Mouse (Mus musculus): Measurements from ENCODE around the gene Btc. TPM values are rescaled to one million over a fixed set of nuclear protein-coding genes. Genes with fewer than 3 reads are reported as not detected.
A peak's percentile ranks its signal among the peaks of the same experiment; 100 is the strongest.

Gene Btc
- polyA plus RNA-seq (2014; fragmentation: Nextera tagmentation; extraction: Ambion mirVana), result 4.1 and 5.0 TPM in 2 replicates

DNA sequence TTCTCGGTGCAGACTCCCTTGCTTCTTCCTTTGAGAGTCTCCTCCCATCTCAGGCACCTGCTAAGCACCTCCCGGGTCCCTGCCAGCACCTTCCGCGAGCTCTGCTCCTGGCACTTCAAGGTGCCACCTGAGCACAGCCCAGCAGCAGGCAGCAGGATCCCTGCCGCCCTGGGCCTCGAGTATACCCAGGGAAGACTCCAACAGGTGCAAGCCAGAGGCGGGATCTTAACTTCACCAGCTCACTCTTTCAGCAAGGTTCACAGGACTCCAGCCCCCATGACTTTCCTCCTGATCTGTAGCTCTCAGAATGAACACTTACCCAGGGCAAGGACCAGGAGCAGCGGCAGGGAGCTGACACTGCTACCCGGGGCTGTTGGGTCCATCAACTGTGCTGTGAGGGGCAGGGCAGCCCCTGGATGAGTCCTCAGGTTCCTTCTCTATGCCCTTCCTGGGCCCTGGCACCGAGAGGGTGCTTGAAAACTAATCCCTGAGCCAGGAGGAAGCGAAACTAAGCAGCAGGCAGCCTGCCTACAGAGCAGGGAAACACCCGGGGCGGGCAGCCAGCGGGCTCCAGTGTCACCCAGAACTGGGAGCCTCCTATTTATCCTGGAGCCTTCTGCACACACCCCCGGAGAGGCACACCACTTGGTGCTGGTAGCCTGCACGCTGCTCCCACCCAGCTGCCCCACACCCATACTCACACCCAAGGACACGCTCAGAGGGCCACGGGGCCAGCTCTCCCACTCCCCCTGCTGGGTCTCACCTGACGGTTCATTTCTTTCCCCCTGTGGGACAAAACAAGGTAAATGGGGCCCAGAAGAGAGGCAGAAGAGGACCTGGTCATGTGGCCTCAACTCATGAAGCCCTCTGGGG, at the start of gene Btc:
TSS of gene Btc (minus strand) at position 656 of the 873 bp plus-strand sequence.
- H3K27ac ChIP-seq (ENCODE audit: low read depth, low read length), result 0 out of 2 replicates have a peak within 1 kb of the TSS, but pooled peaks have one; percentile 7
- peak; percentile 90 for ATAC-seq (ENCODE audit: low FRiP score, low TSS enrichment)
- H3K4me2 ChIP-seq (replicated peaks; ENCODE audit: low read depth, low read length), result peak within 1 kb of the TSS; percentile 76
- no peaks in the 10 kb centered on the region for H3K36me3 ChIP-seq (ENCODE audit: control insufficient read depth, insufficient read depth, low read length)
- H3K9ac ChIP-seq (ENCODE audit: low read depth, low read length), result peak within 1 kb of the TSS; percentile 53; the same call in 1 of the 2 replicates
- no peaks in the 10 kb centered on the region for H3K27me3 ChIP-seq (ENCODE audit: control insufficient read depth, insufficient read depth, low read length)
- H3K4me3 ChIP-seq (ENCODE audit: low read length), result peak within 1 kb of the TSS; percentile 40
- WGBS, result 7% methylated on average over 19 of the region's 19 CpGs
- H3K9me3 ChIP-seq (ENCODE audit: control insufficient read depth, low read length), result no peaks in the 10 kb centered on the region
- 0 out of 2 replicates have a peak, but pooled peaks cover 10% of the 10 kb centered on the region for H3K4me1 ChIP-seq (ENCODE audit: control insufficient read depth, insufficient read depth, low read length)

DNA sequence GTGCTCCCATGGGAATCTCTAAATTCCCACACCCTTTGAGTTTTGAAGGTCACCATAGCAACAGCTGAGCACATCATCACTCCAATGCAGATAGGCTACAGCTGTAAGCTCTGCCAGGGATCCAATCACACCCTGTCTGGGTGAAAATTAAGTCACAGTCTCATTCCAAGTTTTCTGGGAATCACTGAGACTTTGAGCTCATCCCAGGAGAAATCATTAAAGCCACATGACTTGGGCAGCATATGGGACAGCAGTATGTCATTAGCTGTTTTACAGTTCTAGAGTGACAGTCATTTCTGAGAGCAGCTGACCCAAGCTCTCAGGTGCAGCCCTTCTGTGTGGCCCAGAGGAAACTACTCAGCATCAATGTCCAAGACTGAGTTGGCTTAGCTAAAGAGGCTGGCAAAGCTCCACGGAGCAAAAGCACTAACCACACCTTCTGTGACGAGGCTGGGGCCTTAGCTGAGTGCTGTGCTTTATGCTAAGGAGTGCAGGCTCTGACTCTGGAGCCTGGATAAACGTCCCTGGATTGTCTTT, 42.3 kb upstream of the Btc start:
- no peak for ATAC-seq (ENCODE audit: low FRiP score, low TSS enrichment)
- Histone ChIP-seq H3K9ac (ENCODE audit: low read depth, low read length) (no peak overlapping the region), H3K4me2 (replicated peaks; ENCODE audit: low read depth, low read length) (no peak overlapping the region), H3K9me3 (ENCODE audit: control insufficient read depth, low read length) (no peaks in the 10 kb centered on the region), H3K4me3 (ENCODE audit: low read length) (no peak overlapping the region), H3K36me3 (ENCODE audit: control insufficient read depth, insufficient read depth, low read length) (no peaks in the 10 kb centered on the region), H3K27me3 (ENCODE audit: control insufficient read depth, insufficient read depth, low read length) (no peaks in the 10 kb centered on the region), H3K27ac (ENCODE audit: low read depth, low read length) (no peak overlapping the region), H3K4me1 (ENCODE audit: control insufficient read depth, insufficient read depth, low read length) (no peaks in the 10 kb centered on the region)
- 44% methylated on average over 3 of the region's 3 CpGs for WGBS

DNA sequence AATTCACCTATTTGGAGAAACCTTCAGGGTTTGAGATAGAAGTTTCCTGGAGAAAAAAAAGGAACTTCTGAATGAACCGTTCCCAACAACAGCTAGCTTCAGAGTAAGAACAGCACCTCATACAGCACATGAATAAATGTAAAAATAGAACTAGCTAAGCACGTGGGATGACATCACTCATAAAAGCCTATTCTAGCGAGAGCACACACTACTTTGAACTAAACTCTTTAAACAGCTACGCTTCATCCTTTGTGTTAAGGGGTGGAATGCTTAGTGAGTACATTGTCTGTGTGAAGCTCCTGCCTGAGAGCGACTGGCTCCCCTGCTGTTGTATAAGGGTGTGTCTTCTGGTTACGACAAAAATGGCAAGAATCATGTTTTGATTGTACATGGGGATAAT, 33.8 kb upstream of the Btc start:
- no peak overlapping the region for H3K9ac ChIP-seq (ENCODE audit: low read depth, low read length)
- no peak for ATAC-seq (ENCODE audit: low FRiP score, low TSS enrichment)
- no peaks in the 10 kb centered on the region for H3K9me3 ChIP-seq (ENCODE audit: control insufficient read depth, low read length)
- 82% methylated on average over 6 of the region's 6 CpGs for WGBS
- no peaks in the 10 kb centered on the region for H3K27me3 ChIP-seq (ENCODE audit: control insufficient read depth, insufficient read depth, low read length)
- H3K4me3 ChIP-seq (ENCODE audit: low read length), result no peak overlapping the region
- H3K36me3 ChIP-seq (ENCODE audit: control insufficient read depth, insufficient read depth, low read length), result no peaks in the 10 kb centered on the region
- no peaks in the 10 kb centered on the region for H3K4me1 ChIP-seq (ENCODE audit: control insufficient read depth, insufficient read depth, low read length)
- no peak overlapping the region for H3K27ac ChIP-seq (ENCODE audit: low read depth, low read length)
- H3K4me2 ChIP-seq (replicated peaks; ENCODE audit: low read depth, low read length), result no peak overlapping the region

DNA sequence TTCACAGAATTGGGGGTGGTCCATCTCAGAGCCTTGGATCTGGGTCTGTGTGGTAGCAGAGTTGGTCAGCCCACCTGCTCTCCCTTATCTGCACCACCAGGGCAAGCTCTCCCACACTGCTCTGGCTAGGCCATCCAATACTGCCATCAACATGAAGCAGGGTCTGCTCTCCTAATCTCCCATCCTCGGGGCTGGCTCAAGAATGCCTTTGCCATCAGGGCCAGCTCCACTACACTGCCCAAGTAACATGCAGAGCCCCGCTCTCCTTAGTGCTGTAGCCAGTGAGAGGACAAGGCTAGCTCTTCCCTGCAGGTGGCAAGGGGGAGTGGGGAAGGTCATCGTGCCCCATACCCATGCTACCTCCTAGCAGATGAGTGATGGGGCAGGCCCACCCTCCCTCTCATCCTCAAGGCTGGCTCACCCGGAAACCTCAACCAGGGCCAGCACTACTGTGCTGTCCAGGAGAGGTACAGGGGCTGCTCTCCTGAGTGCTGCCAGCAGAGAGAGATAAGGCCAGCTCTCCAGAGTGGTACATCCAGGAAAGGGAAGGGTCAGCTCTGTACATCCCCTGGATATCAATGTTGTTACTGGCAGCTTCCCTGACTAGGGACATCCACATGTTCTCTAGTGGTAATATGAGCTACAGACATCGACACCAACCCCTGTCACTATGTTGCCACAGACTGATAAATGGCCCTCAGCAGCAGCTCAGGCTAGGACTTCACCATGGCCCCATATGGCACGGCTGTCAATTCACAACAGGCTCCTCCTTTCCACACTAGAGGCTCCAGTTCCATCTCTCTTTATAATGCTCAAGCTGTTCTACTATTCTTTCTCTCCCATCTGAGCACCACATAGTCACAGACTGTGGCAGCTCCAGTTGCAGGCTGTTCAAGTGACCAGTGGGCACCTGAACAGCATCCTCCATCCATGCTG, 32.2 kb upstream of the Btc start:
- H3K27ac ChIP-seq (ENCODE audit: low read depth, low read length), result no peak overlapping the region
- H3K9ac ChIP-seq (ENCODE audit: low read depth, low read length), result no peak overlapping the region
- no peaks in the 10 kb centered on the region for H3K27me3 ChIP-seq (ENCODE audit: control insufficient read depth, insufficient read depth, low read length)
- no peak overlapping the region for H3K4me2 ChIP-seq (replicated peaks; ENCODE audit: low read depth, low read length)
- no peak overlapping the region for H3K4me3 ChIP-seq (ENCODE audit: low read length)
- H3K36me3 ChIP-seq (ENCODE audit: control insufficient read depth, insufficient read depth, low read length), result no peaks in the 10 kb centered on the region
- no peaks in the 10 kb centered on the region for H3K4me1 ChIP-seq (ENCODE audit: control insufficient read depth, insufficient read depth, low read length)
- WGBS, result 45% methylated on average over 6 of the region's 6 CpGs
- peak; percentile 57 for ATAC-seq (ENCODE audit: low FRiP score, low TSS enrichment)
- H3K9me3 ChIP-seq (ENCODE audit: control insufficient read depth, low read length), result no peaks in the 10 kb centered on the region

DNA sequence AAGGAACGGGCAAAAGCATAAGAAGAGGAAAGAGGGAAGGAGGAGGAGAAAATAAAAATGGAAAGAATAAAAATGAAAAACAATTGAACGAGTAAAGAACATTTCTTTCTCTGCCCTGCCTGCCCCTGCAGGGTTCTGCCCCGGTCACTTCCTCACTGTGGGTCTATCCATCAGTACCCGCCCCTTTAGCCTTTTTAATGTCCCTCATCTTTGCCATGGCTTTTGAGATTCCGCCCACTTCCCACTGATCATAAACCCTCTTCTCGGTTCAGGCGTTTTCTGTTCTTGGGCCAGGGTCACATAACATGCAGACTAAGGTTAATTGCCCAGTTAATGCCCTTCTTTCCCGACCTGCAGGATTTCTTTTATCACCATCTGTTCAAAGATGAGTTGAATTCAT, 25.8 kb upstream of the Btc start:
- Histone ChIP-seq H3K4me2 (replicated peaks; ENCODE audit: low read depth, low read length) (no peak overlapping the region), H3K4me1 (ENCODE audit: control insufficient read depth, insufficient read depth, low read length) (no peaks in the 10 kb centered on the region), H3K9me3 (ENCODE audit: control insufficient read depth, low read length) (no peaks in the 10 kb centered on the region), H3K4me3 (ENCODE audit: low read length) (no peak overlapping the region), H3K36me3 (ENCODE audit: control insufficient read depth, insufficient read depth, low read length) (no peaks in the 10 kb centered on the region), H3K27ac (ENCODE audit: low read depth, low read length) (no peak overlapping the region), H3K27me3 (ENCODE audit: control insufficient read depth, insufficient read depth, low read length) (no peaks in the 10 kb centered on the region), H3K9ac (ENCODE audit: low read depth, low read length) (no peak overlapping the region)
- ATAC-seq (ENCODE audit: low FRiP score, low TSS enrichment), result peak; percentile 52; the same call in 1 of the 2 replicates
- WGBS, result 16% methylated on average over 8 of the region's 8 CpGs

DNA sequence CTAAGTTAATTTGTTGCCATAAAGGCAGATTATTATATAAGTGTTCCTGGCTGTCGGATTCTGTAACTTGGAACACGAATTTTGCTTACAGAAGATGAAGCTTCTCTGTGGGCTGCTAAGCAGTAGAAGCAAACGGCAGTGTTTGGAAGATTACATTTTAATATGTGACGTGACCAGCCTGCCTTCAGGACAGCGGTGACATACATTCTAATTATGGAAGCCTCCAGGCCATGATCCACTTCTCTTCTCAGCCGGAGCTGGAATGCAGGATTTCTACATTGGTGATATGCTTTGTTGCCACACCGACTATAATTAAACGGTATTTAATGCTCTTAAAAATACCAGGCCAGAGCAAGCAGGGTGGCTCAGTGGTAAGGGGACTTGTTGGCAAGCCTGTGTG, 11.0 kb upstream of the Btc start:
- Histone ChIP-seq H3K36me3 (ENCODE audit: control insufficient read depth, insufficient read depth, low read length) (no peaks in the 10 kb centered on the region), H3K9ac (ENCODE audit: low read depth, low read length) (no peak overlapping the region), H3K4me2 (replicated peaks; ENCODE audit: low read depth, low read length) (no peak overlapping the region), H3K9me3 (ENCODE audit: control insufficient read depth, low read length) (no peaks in the 10 kb centered on the region), H3K27ac (ENCODE audit: low read depth, low read length) (no peak overlapping the region), H3K4me3 (ENCODE audit: low read length) (no peak overlapping the region), H3K27me3 (ENCODE audit: control insufficient read depth, insufficient read depth, low read length) (no peaks in the 10 kb centered on the region), H3K4me1 (ENCODE audit: control insufficient read depth, insufficient read depth, low read length) (no peaks in the 10 kb centered on the region)
- WGBS, result 84% methylated on average over 8 of the region's 8 CpGs
- no peak for ATAC-seq (ENCODE audit: low FRiP score, low TSS enrichment)

DNA sequence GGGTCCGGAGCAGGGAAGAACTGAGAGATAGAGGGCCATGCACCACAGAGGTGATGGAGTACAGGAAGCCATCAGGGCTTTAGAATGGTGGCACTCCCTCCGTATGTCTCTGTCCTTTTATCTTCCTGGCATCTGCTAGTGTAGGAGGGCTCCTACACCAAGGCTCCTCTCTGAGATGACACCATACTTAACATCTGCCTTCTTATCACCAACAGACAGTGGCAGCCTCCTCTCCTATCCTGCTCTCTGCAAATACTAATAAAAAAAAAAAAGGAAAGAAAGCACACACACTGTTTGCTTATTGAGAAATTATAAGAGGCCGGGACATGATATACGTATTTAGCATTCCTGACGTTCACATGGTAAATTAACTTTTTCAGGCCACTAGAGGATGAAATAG, 1.5 kb upstream of the Btc start:
- WGBS, result 54% methylated on average over 5 of the region's 5 CpGs
- Histone ChIP-seq H3K9ac (ENCODE audit: low read depth, low read length) (no peak overlapping the region), H3K4me3 (ENCODE audit: low read length) (no peak overlapping the region), H3K36me3 (ENCODE audit: control insufficient read depth, insufficient read depth, low read length) (no peaks in the 10 kb centered on the region), H3K27me3 (ENCODE audit: control insufficient read depth, insufficient read depth, low read length) (no peaks in the 10 kb centered on the region), H3K9me3 (ENCODE audit: control insufficient read depth, low read length) (no peaks in the 10 kb centered on the region), H3K4me1 (ENCODE audit: control insufficient read depth, insufficient read depth, low read length) (0 out of 2 replicates have a peak, but pooled peaks cover 10% of the 10 kb centered on the region), H3K27ac (ENCODE audit: low read depth, low read length) (no peak overlapping the region), H3K4me2 (replicated peaks; ENCODE audit: low read depth, low read length) (no peak overlapping the region)
- ATAC-seq (ENCODE audit: low FRiP score, low TSS enrichment), result no peak

DNA sequence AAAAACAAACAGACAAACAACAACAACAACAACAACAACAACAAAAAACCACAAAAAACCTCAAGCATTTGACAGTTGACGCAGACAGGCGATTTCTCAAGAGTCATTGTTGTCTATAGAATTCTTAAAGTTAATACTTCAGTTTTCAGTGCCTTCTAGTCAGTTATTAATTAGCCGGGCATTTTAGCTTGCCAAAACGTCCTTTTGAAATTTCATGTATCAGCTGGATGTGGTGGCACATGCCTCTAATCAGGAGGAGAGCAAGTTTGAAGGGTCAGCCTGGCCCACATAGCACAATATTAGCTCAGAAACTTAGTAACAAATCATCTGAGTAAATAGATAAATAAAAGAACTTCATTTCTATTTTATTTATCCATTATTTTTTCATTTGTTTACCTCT, 487 bp upstream of the Btc start:
- no peak overlapping the region for H3K27ac ChIP-seq (ENCODE audit: low read depth, low read length)
- H3K27me3 ChIP-seq (ENCODE audit: control insufficient read depth, insufficient read depth, low read length), result no peaks in the 10 kb centered on the region
- H3K4me3 ChIP-seq (ENCODE audit: low read length), result peak overlapping the region; percentile 40; the same call in 1 of the 2 replicates
- H3K4me2 ChIP-seq (replicated peaks; ENCODE audit: low read depth, low read length), result no peak overlapping the region
- ATAC-seq (ENCODE audit: low FRiP score, low TSS enrichment), result no peak
- H3K9ac ChIP-seq (ENCODE audit: low read depth, low read length), result no peak overlapping the region
- 79% methylated on average over 4 of the region's 4 CpGs for WGBS
- no peaks in the 10 kb centered on the region for H3K36me3 ChIP-seq (ENCODE audit: control insufficient read depth, insufficient read depth, low read length)
- no peaks in the 10 kb centered on the region for H3K9me3 ChIP-seq (ENCODE audit: control insufficient read depth, low read length)
- 0 out of 2 replicates have a peak, but pooled peaks cover 10% of the 10 kb centered on the region for H3K4me1 ChIP-seq (ENCODE audit: control insufficient read depth, insufficient read depth, low read length)

Measured in kidney, embryonic 14.5 days (tissue).